Mouse (Mus musculus): ENCODE results near the gene Scin.
"Not testable (repeated sequence)": the region's sequence is repeated elsewhere in the genome, so short reads cannot be mapped to it uniquely, and the experiment has no call there.

The Scin gene

GRCm38 (mm10) chr12:40133573-40134271 is at the start of gene Scin:
Gene Scin (minus strand): TSS chr12:40134228.
- DNase-seq: peak in 1 of 2 experiments; percentile 3

- DNase-seq: no peak
These were observed 43.1 kb upstream of the Scin start for GRCm38 (mm10) chr12:40177089-40177488.

- no peak for DNase-seq
These were observed 42.1 kb upstream of the Scin start for GRCm38 (mm10) chr12:40176158-40176557.

GRCm38 (mm10) chr12:40175171-40175570 is 41.1 kb upstream of the Scin start:
- DNase-seq: not testable (repeated sequence)

GRCm38 (mm10) chr12:40171637-40172036 is 37.6 kb upstream of the Scin start:
- no peak for DNase-seq

GRCm38 (mm10) chr12:40169675-40170074 is 35.6 kb upstream of the Scin start:
- no peak for DNase-seq

- no peak for DNase-seq
These were observed 30.6 kb upstream of the Scin start for GRCm38 (mm10) chr12:40164621-40165020.

- no peak for DNase-seq
These were observed 26.7 kb upstream of the Scin start for GRCm38 (mm10) chr12:40160777-40161176.

GRCm38 (mm10) chr12:40154188-40154587 is 20.2 kb upstream of the Scin start:
- DNase-seq: no peak

GRCm38 (mm10) chr12:40152353-40153069 is 18.5 kb upstream of the Scin start:
- no peak for DNase-seq

GRCm38 (mm10) chr12:40147319-40147718 is 13.3 kb upstream of the Scin start:
- no peak for DNase-seq

GRCm38 (mm10) chr12:40146510-40146909 is 12.5 kb upstream of the Scin start:
- DNase-seq: no peak

- DNase-seq: no peak
These were observed 6.7 kb upstream of the Scin start for GRCm38 (mm10) chr12:40140706-40141105.

- DNase-seq: no peak
These were observed 5.6 kb upstream of the Scin start for GRCm38 (mm10) chr12:40139484-40140245.

GRCm38 (mm10) chr12:40134529-40134928 is 501 bp upstream of the Scin start:
- DNase-seq: no peak

GRCm38 (mm10) chr12:40133194-40133572 is 845 bp downstream of the Scin start:
- no peak for DNase-seq

GRCm38 (mm10) chr12:40118872-40119271 is 15.2 kb downstream of the Scin start:
- no peak for DNase-seq

- no peak for DNase-seq
These were observed 17.0 kb downstream of the Scin start for GRCm38 (mm10) chr12:40117045-40117444.

GRCm38 (mm10) chr12:40116214-40116613 is 17.8 kb downstream of the Scin start:
- DNase-seq: no peak

GRCm38 (mm10) chr12:40114883-40115282 is 19.1 kb downstream of the Scin start:
- DNase-seq: no peak

GRCm38 (mm10) chr12:40114020-40114419 is 20.0 kb downstream of the Scin start:
- DNase-seq: no peak

- no peak for DNase-seq
These were observed 20.4 kb downstream of the Scin start for GRCm38 (mm10) chr12:40113605-40114004.

GRCm38 (mm10) chr12:40109227-40109626 is 24.8 kb downstream of the Scin start:
- DNase-seq: no peak

GRCm38 (mm10) chr12:40108143-40108542 is 25.9 kb downstream of the Scin start:
- no peak for DNase-seq

Measured in thymus, adult 18-20 months (tissue).